Mouse (Mus musculus): Measurements from ENCODE around the gene Rgs11. TPM values are rescaled to one million over a fixed set of nuclear protein-coding genes. Genes with fewer than 3 reads are reported as not detected.
"Not testable (repeated sequence)": the region's sequence is repeated elsewhere in the genome, so short reads cannot be mapped to it uniquely, and the experiment has no call there.

Gene Rgs11
- polyA plus RNA-seq (2012; rRNA removed), result 27.1 and 28.9 TPM in 2 replicates

GRCm38 (mm10) chr17:26202737-26203136 lies at the start of gene Rgs11:
Gene Rgs11, plus strand, starts transcription at chr17:26202951.
- DNase-seq (ENCODE audit: low read depth), result no peak

GRCm38 (mm10) chr17:26162736-26163135 lies 40.0 kb upstream of the Rgs11 start:
- DNase-seq (ENCODE audit: low read depth), result no peak

GRCm38 (mm10) chr17:26168039-26168438 lies 34.7 kb upstream of the Rgs11 start:
- no peak for DNase-seq (ENCODE audit: low read depth)

GRCm38 (mm10) chr17:26175248-26175647 lies 27.5 kb upstream of the Rgs11 start:
- DNase-seq (ENCODE audit: low read depth), result not testable (repeated sequence)

- DNase-seq (ENCODE audit: low read depth), result no peak
These were observed 24.1 kb upstream of the Rgs11 start for GRCm38 (mm10) chr17:26178611-26179010.

GRCm38 (mm10) chr17:26181179-26181578 lies 21.6 kb upstream of the Rgs11 start:
- no peak for DNase-seq (ENCODE audit: low read depth)

- peak; percentile 61 for DNase-seq (ENCODE audit: low read depth)
These were observed 15.2 kb upstream of the Rgs11 start for GRCm38 (mm10) chr17:26187592-26187991.

- peak; percentile 80 for DNase-seq (ENCODE audit: low read depth)
These were observed 14.5 kb upstream of the Rgs11 start for GRCm38 (mm10) chr17:26188091-26188805.

- DNase-seq (ENCODE audit: low read depth), result not testable (repeated sequence)
These were observed 11.3 kb upstream of the Rgs11 start for GRCm38 (mm10) chr17:26191486-26191885.

- DNase-seq (ENCODE audit: low read depth), result no peak
These were observed 10.1 kb upstream of the Rgs11 start for GRCm38 (mm10) chr17:26192481-26193190.

GRCm38 (mm10) chr17:26198892-26199291 lies 3.9 kb upstream of the Rgs11 start, which contains the start of gene Pdia2:
Gene Pdia2, minus strand, starts transcription at chr17:26199087.
- no peak for DNase-seq (ENCODE audit: low read depth)

GRCm38 (mm10) chr17:26200831-26201705 lies 1.7 kb upstream of the Rgs11 start:
- DNase-seq (ENCODE audit: low read depth), result no peak

- no peak for DNase-seq (ENCODE audit: low read depth)
These were observed 753 bp upstream of the Rgs11 start for GRCm38 (mm10) chr17:26201998-26202397.

- no peak for DNase-seq (ENCODE audit: low read depth)
These were observed 615 bp downstream of the Rgs11 start for GRCm38 (mm10) chr17:26203321-26203811.

GRCm38 (mm10) chr17:26204766-26205165 lies 2.0 kb downstream of the Rgs11 start:
- no peak for DNase-seq (ENCODE audit: low read depth)

GRCm38 (mm10) chr17:26206392-26206791 lies 3.6 kb downstream of the Rgs11 start:
- DNase-seq (ENCODE audit: low read depth), result no peak

- DNase-seq (ENCODE audit: low read depth), result no peak
These were observed 4.9 kb downstream of the Rgs11 start, which contains the start of gene Arhgdig for GRCm38 (mm10) chr17:26207686-26208085. Gene Arhgdig, minus strand, starts transcription at chr17:26207786.

- DNase-seq (ENCODE audit: low read depth), result no peak
These were observed 9.5 kb downstream of the Rgs11 start for GRCm38 (mm10) chr17:26212241-26212640.

- no peak for DNase-seq (ENCODE audit: low read depth)
These were observed 9.9 kb downstream of the Rgs11 start for GRCm38 (mm10) chr17:26212681-26213080.

GRCm38 (mm10) chr17:26221508-26221907 lies 18.8 kb downstream of the Rgs11 start:
- no peak for DNase-seq (ENCODE audit: low read depth)

GRCm38 (mm10) chr17:26225150-26225549 lies 22.4 kb downstream of the Rgs11 start:
- DNase-seq (ENCODE audit: low read depth), result no peak

- DNase-seq (ENCODE audit: low read depth), result no peak
These were observed 27.0 kb downstream of the Rgs11 start for GRCm38 (mm10) chr17:26229776-26230175.
